Mouse (Mus musculus): Measurements from ENCODE around the gene Nhlh2.

Gene Nhlh2

DNA sequence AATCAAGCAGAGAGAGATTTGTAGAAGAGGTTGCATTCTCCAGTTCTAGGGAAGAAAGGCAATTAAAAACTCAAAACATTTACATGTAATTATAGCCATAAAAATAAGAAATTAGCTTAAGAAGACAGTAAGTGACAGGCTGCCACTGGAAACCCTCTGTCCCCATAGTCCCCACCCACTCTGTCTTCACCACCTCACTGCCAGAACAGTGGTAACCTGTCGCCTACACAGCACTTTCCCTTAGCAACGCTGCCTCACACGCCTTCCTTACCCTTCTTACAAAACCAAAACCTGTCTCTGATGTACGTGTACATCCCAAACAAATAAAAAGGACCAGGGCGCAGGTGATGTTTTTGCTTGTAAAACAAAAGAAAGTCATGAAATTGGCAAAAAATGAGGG is 15.8 kb downstream of the Nhlh2 start:
- DNase-seq (ENCODE audit: low spot score in 2 of 2): no peak

DNA sequence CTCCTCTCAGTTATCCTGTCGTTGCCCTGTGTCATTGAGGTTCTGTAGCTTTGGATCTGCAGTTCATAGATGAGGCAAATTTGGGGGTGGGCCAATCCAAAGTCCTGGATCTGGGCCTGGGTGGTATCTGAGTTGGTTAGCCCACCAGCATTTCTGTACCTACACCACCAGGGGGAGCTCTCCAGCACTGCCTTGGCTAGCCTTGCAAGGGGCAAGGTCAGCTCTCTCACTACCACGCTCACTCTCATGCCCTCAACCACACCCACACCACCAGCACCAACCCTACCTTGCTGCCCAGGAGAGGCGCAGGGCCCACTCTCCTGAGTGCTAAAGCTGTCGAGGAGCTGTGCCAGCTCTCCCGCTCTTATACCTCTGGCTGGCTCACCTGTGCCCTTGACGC is 18.0 kb downstream of the Nhlh2 start:
- DNase-seq (ENCODE audit: low spot score in 2 of 2): no peak

DNA sequence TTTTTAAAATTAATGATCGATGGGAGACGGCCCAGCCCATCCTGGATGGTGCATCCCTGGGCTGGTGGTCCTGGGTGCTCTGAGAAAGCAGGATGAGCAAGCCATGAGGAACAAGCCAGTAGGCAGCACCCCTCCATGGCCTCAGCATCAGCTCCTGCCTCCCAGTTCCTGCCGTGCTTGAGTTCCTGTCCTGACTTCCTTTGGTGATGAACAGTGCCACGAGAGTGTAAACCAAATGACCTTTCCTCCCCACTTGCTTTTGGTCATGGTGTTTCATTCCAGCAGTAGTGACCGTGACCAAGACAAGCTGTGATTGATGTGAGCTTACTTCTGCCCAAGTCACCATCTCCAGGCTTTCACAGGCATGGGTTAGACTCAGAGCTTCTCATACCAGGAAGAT is 27.9 kb downstream of the Nhlh2 start:
- no peak for DNase-seq (ENCODE audit: low spot score in 2 of 2)

DNA sequence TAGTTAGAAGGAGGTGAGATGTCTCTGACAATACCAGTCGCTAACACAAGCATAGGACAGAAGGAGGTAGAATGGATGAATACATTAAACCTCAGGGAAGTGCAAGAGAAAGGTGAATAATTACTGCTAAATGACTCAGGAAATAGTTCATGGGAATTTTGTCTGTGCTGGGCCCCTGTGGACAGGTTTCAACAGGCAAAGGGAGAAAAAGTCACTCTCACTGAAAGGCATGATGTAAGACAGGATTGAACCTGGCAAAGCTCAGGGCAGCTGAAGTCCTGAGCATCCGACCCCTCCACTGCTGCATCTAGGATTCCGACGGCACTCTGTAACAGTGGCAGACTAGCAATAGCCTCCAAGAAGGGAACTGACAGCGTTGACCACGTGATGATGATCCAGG is 28.7 kb downstream of the Nhlh2 start:
- no peak for DNase-seq (ENCODE audit: low spot score in 2 of 2)

DNA sequence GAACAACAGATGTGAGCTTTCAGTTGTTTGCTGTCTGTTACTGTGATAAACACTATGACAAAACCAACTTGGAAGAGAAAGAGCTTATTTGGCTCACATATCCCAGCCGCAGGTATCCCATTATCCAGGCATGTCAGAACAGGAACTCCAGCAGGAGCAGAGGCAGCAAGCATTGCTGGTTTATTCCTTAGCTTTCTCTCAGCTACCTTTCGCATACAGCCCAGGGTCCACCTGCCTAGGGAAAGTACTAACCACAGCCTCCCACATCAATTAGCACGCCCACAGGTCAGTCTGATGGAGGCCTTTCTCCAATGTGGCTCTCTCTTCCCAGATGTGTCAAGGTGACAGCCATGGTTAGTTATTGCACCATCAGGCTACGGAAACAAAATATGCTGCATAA is 31.8 kb downstream of the Nhlh2 start:
- DNase-seq (ENCODE audit: low spot score in 2 of 2): no peak

DNA sequence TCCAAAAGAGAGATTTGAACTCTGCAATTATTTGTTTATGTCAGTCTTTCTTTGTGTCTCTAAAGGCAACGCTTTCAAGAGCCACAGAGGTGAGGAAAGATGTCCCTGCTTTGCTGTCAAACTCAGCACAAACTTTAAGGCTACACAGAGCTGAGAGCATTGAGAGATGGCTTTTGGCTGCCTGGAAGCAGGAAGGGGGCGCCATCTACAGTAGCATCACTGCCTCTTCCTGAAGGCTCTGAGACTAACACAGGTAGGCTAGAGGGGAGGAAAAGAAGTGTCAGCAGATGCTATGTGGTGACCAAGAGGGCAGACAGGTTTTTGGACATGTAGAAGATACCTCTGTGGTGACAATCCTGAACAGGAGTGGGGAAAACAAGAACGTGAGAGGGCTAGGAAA is 35.2 kb downstream of the Nhlh2 start:
- no peak for DNase-seq (ENCODE audit: low spot score in 2 of 2)

DNA sequence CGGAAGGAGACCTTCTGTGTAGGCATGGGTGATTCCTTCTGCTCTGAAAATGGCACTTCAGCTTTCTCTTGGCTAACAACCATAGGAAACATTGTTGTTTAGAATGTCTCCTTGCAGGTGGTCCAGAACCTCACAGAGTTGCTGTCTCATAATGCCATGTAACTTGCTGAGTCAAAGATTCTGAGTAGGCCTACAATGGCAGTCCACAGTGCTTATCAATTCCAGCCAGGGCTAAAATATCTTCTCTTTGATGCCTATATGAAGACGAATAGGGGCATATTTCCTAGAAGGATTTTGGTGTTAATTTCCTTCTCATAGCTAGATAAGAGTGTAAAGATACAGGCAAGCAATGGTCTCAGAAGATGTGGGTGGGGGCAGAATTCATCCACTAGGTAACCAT is 37.7 kb downstream of the Nhlh2 start:
- no peak for DNase-seq (ENCODE audit: low spot score in 2 of 2)

DNA sequence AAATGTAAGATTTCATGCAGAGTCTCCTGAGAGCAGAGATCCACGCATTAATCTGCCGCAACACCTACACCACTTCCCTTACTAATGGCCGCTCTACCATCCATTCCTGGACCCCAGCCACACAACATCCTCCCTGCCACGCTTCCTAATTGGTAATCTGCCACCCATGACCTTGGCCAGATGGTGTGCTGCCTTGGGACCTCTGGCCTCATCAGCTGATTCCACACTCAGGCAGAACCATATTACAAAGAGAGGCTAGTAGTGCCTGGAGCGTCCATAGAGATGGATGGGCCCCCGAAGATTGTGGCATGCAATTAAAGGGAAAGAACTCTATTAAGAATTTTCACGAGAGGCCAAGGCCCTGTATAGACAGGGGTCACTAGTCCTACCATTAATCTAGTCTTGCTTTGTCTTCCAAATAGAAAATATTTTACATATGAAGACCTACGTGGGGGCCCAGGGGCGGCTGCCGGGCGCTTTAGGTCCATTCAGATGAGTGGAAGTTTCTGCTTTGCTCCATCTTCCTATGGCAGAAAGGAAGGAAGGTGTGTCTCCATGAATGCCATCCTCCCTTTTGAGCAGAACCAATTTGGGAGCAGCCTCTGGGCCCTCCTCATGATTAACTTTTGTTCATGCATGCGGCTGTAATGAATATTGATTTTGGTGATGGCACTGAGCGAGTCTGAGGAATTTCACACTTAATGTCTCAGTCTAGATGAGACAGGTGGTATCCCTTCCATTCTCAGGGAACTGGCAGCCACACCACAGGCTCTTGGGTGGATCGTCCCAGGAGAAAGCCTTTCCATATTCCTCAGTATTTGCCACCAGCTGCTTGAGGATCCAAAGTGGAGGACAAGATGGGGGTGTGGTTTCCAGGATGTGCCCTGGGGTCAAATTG is 39.6 kb downstream of the Nhlh2 start:
- no peak for DNase-seq (ENCODE audit: low spot score in 2 of 2)

DNA sequence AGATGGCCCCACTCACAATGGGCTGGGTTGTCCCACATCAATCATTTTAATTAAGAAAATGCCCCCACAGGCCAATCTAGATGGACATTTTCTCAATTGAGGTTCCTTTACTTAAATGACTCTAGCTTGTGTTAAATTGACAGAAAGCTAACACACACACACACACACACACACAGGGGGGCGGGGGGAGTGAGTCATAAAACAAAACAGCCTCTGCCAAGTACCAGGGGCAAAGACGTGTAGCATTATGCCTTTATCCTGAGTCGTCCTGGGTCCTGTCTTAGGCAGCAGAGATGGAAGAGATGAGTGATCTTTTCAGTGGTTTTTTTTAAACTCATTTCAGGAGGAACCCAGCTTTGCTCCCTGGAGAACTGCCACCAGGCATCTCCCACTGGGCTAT is 42.2 kb downstream of the Nhlh2 start:
- DNase-seq (ENCODE audit: low spot score in 2 of 2): no peak

DNA sequence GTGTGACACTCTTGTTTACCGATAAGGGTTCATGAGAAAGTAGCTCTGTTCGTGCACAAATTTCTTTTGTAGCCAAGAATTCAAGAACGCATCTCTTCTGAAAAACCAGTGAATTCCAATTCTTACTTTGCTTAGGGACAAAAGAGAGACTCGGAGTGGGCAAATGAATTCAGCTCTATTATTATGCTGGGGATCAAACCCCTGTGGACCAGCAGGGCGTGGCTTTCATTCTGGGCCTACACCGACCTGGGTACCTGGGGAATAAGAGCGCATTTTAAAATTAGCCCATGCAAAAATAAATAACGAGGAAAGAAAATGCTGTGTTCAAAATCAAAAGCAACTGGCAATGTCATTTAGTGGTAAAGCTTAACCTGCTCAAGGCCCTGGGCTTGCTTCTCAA is 43.4 kb downstream of the Nhlh2 start:
- no peak for DNase-seq (ENCODE audit: low spot score in 2 of 2)

DNA sequence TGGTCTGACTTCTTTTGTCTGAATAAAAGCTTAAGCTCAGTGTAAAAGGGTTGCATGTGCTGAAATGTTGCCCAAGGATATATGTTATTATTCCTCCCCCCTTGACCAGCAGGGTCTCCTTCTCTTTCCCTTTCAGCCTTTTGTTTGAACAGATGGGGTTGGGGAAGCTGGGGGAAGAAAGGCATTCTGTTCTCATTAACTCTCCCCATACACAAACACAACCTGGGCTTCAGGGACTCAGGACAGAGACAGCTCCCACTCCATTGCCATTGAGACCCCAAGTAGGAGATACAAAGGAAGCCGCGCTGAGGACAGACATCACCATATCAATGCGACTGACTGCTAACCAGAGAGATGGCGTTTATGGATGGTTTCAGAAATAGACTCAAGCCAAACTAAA is 46.0 kb downstream of the Nhlh2 start:
- no peak for DNase-seq (ENCODE audit: low spot score in 2 of 2)

DNA sequence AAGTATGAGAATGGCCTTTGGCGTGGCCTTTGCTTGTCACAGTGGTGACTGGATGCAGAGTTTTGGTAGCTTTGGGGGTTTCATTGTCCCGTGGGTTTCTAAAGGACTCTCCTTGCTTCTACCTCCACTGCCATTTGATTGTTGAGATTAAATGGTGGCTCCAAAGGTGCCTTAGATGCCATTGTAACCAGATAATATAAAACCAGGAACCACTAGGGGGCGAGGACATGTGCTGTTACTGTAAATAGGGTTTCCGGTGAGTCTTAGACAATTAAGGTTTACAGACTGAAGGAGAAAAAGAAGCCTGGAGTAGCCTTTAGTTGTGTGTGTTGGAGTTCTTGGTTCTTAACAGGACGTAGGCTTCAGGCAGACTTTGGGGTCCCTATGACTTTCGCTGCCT is 50.2 kb downstream of the Nhlh2 start:
- DNase-seq (ENCODE audit: low spot score in 2 of 2): no peak

DNA sequence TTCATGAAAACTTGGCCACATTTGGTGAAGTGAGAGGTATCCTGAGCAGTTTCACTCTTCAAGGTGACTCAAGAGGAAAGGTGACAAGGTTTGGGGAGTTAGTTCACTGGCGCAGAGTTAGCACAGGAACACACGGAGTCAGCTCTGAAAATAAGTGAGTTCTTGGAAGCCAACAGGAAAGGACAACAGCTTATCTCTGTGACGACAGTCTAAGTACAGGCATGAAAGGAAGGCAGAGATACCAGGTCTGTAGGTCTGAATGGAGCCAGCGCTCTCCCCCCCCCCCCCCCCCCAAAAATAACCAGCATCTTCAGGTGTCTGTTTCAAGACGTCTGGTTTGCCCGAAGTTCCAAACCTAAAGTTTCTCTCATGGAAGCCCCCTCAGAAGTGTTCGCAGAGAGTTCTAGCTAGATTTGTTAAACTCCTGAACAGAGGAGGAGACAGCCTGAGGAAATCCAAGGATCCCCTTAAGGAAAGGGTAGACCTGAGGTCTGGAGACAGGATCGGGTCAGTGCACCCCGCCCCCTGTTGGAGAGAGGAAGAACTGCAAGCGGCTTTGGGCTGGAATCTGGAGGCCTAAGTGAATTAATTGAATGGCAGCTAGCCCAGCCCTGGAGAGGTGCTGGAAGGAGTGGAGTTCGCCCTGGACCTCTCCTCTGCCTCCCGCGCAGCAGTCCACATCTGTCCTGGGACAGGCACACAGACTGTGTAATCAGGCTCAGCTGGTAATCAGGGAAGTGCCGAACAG is 52.2 kb downstream of the Nhlh2 start:
- DNase-seq (ENCODE audit: low spot score in 2 of 2): peak; percentile 26 to 54

DNA sequence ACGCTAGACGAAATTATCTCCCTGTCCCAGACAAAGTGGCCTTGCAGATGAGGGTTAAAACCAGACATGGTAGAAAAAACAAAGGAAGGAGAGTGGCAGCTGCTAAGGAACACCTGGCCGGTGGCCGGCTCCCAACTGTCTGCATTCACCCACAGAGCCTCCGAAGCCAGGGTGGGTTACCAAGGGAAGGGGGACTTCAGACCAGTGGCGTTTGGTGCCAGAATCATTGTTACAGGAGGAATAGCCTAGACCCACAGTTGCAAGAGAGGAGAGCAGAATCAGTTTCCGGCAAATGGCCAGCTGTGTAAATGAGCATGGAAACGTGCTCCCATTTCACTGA is 52.8 kb downstream of the Nhlh2 start:
- DNase-seq (ENCODE audit: low spot score in 2 of 2): no peak

DNA sequence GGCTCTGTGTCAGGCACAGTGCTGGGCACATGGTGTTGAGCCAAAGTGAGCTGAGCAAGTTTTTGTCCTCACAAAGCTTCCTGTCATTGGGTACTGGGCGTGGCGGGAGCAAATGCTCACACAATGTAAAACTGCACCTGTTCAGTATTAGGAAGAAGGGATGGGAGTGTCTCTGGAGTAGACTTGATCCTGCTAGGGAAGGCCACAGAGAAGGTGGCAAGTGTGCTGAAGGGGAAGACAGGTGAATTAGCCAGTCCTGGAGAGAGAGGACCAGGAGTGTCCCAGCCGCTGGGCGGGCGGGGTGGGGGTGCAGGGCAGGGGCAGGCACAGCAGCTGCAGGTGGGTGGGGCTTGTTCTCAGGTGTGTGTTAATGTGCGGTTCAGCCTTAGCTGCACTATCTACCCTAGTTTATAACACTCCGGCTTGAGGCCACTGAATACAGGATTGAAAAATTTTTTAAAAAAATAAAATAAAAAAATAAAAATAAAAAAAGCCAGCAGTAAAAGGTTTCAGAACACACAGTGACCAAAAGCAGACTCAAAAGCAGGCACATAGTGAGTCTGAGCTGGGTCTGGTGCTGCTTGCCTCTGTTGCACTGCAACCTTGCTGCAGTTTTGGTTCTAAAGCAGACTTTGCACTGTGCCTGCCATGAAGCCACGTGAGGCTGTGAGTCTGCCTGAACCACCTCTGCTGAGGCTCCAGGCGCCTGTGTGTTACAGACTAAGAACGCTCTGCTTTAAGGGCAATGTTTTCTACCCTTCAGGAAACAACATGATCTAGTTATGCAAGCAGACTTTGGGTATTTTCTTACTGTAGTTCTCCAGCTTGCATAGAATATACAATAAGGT is 53.6 kb downstream of the Nhlh2 start:
- no peak for DNase-seq (ENCODE audit: low spot score in 2 of 2)

DNA sequence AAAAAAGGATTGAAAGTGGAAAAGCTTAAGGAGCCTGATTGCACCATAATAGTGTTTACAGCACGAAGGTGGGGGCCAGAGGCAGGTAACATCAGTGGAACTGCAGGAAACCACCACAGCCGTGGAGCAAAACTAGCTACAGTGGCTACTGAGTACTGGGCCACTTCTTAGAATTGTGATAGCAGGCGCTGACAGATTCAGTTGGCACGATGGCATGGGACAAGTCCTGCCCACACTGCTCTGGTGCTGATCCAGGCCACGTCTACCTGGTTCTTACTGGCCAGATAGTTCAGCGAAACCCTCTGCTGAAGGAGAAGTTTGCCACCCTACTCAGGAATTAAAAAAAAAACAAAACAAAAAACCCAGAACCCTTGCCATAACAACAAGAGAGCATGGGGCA is 54.7 kb downstream of the Nhlh2 start:
- DNase-seq (ENCODE audit: low spot score in 2 of 2): no peak
